Comparison of ENCODE assay signal across 19 mouse cellular contexts in genomic region chr12:110757161-110757560, GRCm38 (mm10). TPM values are rescaled to one million over a fixed set of nuclear protein-coding genes. Genes with fewer than 3 reads are reported as not detected.
DNase-seq lines count a peak whose midpoint lies in the region; ATAC-seq and TF ChIP-seq lines count a peak whose summit lies in the region.
"Had no signal": no experiment of that assay in that cellular context is flagged by ENCODE, and none has a peak within 500 bp of the region (broad histone marks: within the 10 kb centered on the region; RNA-seq: fewer than 3 reads in every experiment).

No protein-coding gene starts in this region.

- peaks cover 16% of the 10 kb centered on the region for H3K9me3 ChIP-seq in megakaryocyte, embryonic 14.5 days
- H3K9me3 ChIP-seq in liver, postnatal 0 days (ENCODE audit: low read length): no peaks in the 10 kb centered on the region
- H3K9me3 ChIP-seq: lung, embryonic 15.5 days had no signal

- H3K36me3 ChIP-seq in megakaryocyte, embryonic 14.5 days (replicated peaks; ENCODE audit: low read length): peaks cover 41% of the 10 kb centered on the region
- peaks cover 7% of the 10 kb centered on the region; the same call in 1 of the 2 replicates for H3K36me3 ChIP-seq in liver, postnatal 0 days (replicated peaks; ENCODE audit: insufficient read depth, low read length)

- H3K4me3 ChIP-seq in megakaryocyte, embryonic 14.5 days (replicated peaks): peak overlapping the region; percentile 81
- no peak overlapping the region for H3K4me3 ChIP-seq in liver, postnatal 0 days (ENCODE audit: low read depth, low read length)
- H3K4me3 ChIP-seq: left cerebral cortex, adult 2 months; lung, embryonic 15.5 days had no signal

- ATAC-seq in megakaryocyte, adult 5-6 weeks (ENCODE audit: poor library complexity, severe bottlenecking): no peak
- peak; percentile 37 for ATAC-seq in granulocyte monocyte progenitor cell, adult 5-6 weeks (replicated peaks; ENCODE audit: poor library complexity, severe bottlenecking)
- ATAC-seq in liver, postnatal 0 days: peak; percentile 53
- ATAC-seq in CD4-positive, CD25-positive, alpha-beta regulatory T cell, adult 4 months: no peak
- ATAC-seq: midbrain, embryonic 16.5 days had no signal

- peak overlapping the region; percentile 21; the same call in 1 of the 2 replicates for H3K9ac ChIP-seq in liver, postnatal 0 days (replicated peaks)
- H3K9ac ChIP-seq: hindbrain, embryonic 14.5 days; lung, embryonic 15.5 days had no signal

- H3K27me3 ChIP-seq in megakaryocyte, embryonic 14.5 days (replicated peaks): no peaks in the 10 kb centered on the region
- no peaks in the 10 kb centered on the region for H3K27me3 ChIP-seq in liver, postnatal 0 days (ENCODE audit: insufficient read depth, low read length)
- H3K27me3 ChIP-seq: lung, embryonic 15.5 days had no signal

- 21% methylated on average over 3 of the region's 3 CpGs for WGBS in liver, postnatal 0 days (ENCODE audit: insufficient replicate concordance)

- H3K27ac ChIP-seq in liver, postnatal 0 days (ENCODE audit: low read depth): peak overlapping the region; percentile 20; the same call in 1 of the 2 replicates
- H3K27ac ChIP-seq: hindbrain, embryonic 14.5 days; left cerebral cortex, adult 2 months; lung, embryonic 15.5 days had no signal

- no peak for DNase-seq in liver, postnatal 0 days
- DNase-seq in thymus, adult 18-20 months: no peak
- DNase-seq in layer of hippocampus, adult 11-12 months (ENCODE audit: low spot score): no peak
- DNase-seq: adrenal gland, postnatal 10 days; cerebellum, adult 11-12 months; cerebellum, postnatal 36 days; gastrocnemius, postnatal 14 days; kidney, adult 18-20 months; kidney, postnatal 10 days; spleen, adult 18-20 months; thymus, adult 2 months had no signal

- no peak overlapping the region for H3K4me2 ChIP-seq in liver, postnatal 0 days (ENCODE audit: low read depth, low read length)
- H3K4me2 ChIP-seq: hindbrain, embryonic 14.5 days; lung, embryonic 15.5 days had no signal

- no peak for TF ChIP-seq CTCF in liver, postnatal 0 days (IDR thresholded peaks at IDR 0.05; ENCODE audit: low read depth)

- peaks cover 69% of the 10 kb centered on the region for H3K4me1 ChIP-seq in megakaryocyte, embryonic 14.5 days
- H3K4me1 ChIP-seq in liver, postnatal 0 days (ENCODE audit: insufficient read depth): peaks cover 18% of the 10 kb centered on the region
- H3K4me1 ChIP-seq: lung, embryonic 15.5 days had no signal

- TF ChIP-seq EP300 in liver, postnatal 0 days (IDR thresholded peaks at IDR 0.05; ENCODE audit: low read depth): no peak

RNA-seq across cellular contexts. Expression of gene Wdr20, which starts 19.4 kb away (rescaled TPM):
- polyA plus RNA-seq in megakaryocyte, embryonic 14.5 days (2012; ENCODE audit: insufficient read depth, low replicate concordance): 13.1 and 45.3 TPM in 2 replicates
- total RNA-seq in megakaryocyte, adult 5-6 weeks (2015): 24.2 and 24.7 TPM in 2 replicates
- total RNA-seq in megakaryocyte, adult 5-6 weeks (2017): 28.5 and 37.5 TPM in 2 replicates
- 19.4 and 25.9 TPM in 2 replicates for total RNA-seq in granulocyte monocyte progenitor cell, adult 5-6 weeks (2014; fragmentation: Nextera tagmentation)
- total RNA-seq in granulocyte monocyte progenitor cell, adult 5-6 weeks (2017): 25.4 and 35.3 TPM in 2 replicates
- 6.4 and 7.0 TPM in 2 replicates for polyA plus RNA-seq in liver, postnatal 0 days (2015; fragmentation: Nextera tagmentation; extraction: Ambion mirVana)
- polyA plus RNA-seq in CD4-positive, CD25-positive, alpha-beta regulatory T cell, adult 4 months (2017; shearing (Covaris generic)): 10 to 100 TPM; 30.2 to 34.0 TPM

RNA-seq across cellular contexts. Expression of gene Hsp90aa1, which starts 54.6 kb away (rescaled TPM):
- polyA plus RNA-seq in megakaryocyte, embryonic 14.5 days (2012; ENCODE audit: insufficient read depth, low replicate concordance): 14.0 and 99.4 TPM in 2 replicates
- 343 and 353 TPM in 2 replicates for total RNA-seq in megakaryocyte, adult 5-6 weeks (2015)
- total RNA-seq in megakaryocyte, adult 5-6 weeks (2017): 494 and 587 TPM in 2 replicates
- total RNA-seq in granulocyte monocyte progenitor cell, adult 5-6 weeks (2014; fragmentation: Nextera tagmentation): 686 and 764 TPM in 2 replicates
- 1,405 and 1,810 TPM in 2 replicates for total RNA-seq in granulocyte monocyte progenitor cell, adult 5-6 weeks (2017)
- 231 and 250 TPM in 2 replicates for polyA plus RNA-seq in liver, postnatal 0 days (2015; fragmentation: Nextera tagmentation; extraction: Ambion mirVana)
- polyA plus RNA-seq in CD4-positive, CD25-positive, alpha-beta regulatory T cell, adult 4 months (2017; shearing (Covaris generic)): 100 to 1,000 TPM; 140 to 181 TPM

Comparison
In these comparisons a context has a peak if more than half of its experiments do, and no peak if none do; other contexts are left out.
1. ATAC-seq: peak in granulocyte monocyte progenitor cell, adult 5-6 weeks (single experiment) and liver, postnatal 0 days (single experiment); none in megakaryocyte, adult 5-6 weeks (single experiment) and CD4-positive, CD25-positive, alpha-beta regulatory T cell, adult 4 months (single experiment).